Mouse (Mus musculus) hindbrain, embryonic 15.5 days (tissue): ENCODE data around the gene Sf3a3. TPM values are rescaled to one million over a fixed set of nuclear protein-coding genes. Genes with fewer than 3 reads are reported as not detected.

Source experiments
- ATAC-seq: fragments of 200-750 bp; cut with Nextera tagmentation; 2 replicates; pipeline ENCODE4 v1.8.0; 2017; ENCODE audit warnings: low read depth, moderate number of reproducible peaks, moderate TSS enrichment; ENCODE audit not compliant: low FRiP score
- H3K27ac ChIP-seq: fragments of 300-500 bp; sonication (generic); replicated peaks from 2 replicates; pipeline ENCODE4 v1.5.1; 2015; ENCODE audit warnings: mild to moderate bottlenecking, inconsistent platforms
- H3K27me3 ChIP-seq: fragments of 300-500 bp; sonication (generic); 2 replicates; pipeline ENCODE4 v1.6.1; 2015; ENCODE audit warnings: control low read depth, inconsistent platforms
- H3K36me3 ChIP-seq: fragments of 300-500 bp; sonication (generic); 2 replicates; pipeline ENCODE4 v1.6.1; 2015; ENCODE audit warnings: control low read depth, inconsistent platforms
- H3K4me1 ChIP-seq: fragments of 300-500 bp; sonication (generic); replicated peaks from 2 replicates; pipeline ENCODE4 v1.6.1; 2015; ENCODE audit warnings: control low read depth, inconsistent platforms
- H3K4me2 ChIP-seq: fragments of 300-500 bp; sonication (generic); 2 replicates; pipeline ENCODE4 v1.6.1; 2015; ENCODE audit warnings: moderate library complexity, mild to moderate bottlenecking, inconsistent platforms
- H3K4me3 ChIP-seq: fragments of 300-500 bp; sonication (generic); 2 replicates; pipeline ENCODE4 v1.5.1; 2015; ENCODE audit warnings: mild to moderate bottlenecking, inconsistent platforms
- H3K9ac ChIP-seq: fragments of 300-500 bp; sonication (generic); 2 replicates; pipeline ENCODE4 v1.6.1; 2015; ENCODE audit warnings: inconsistent platforms
- H3K9me3 ChIP-seq: fragments of 300-500 bp; sonication (generic); 2 replicates; pipeline ENCODE4 v1.6.1; 2016; ENCODE audit warnings: control low read depth, inconsistent platforms
- WGBS: fragments of 180-500 bp; shearing (Covaris S2); methylation state at CpG from one replicate; pipeline ENCODE4 v1.1.7; 2015; 5-methylcytosine and 5-hydroxymethylcytosine counted together
- polyA plus RNA-seq: library from polyadenylated mRNA; unstranded; fragments of >200 nt; fragmentation: Nextera tagmentation; extraction: Ambion mirVana; gene quantifications from 2 replicates; pipeline ENCODE4 v1.2.1, GENCODE M21; 2015

Sf3a3 gene
- polyA plus RNA-seq, 1 experiment from 2014 or later, result 96.2 TPM

DNA sequence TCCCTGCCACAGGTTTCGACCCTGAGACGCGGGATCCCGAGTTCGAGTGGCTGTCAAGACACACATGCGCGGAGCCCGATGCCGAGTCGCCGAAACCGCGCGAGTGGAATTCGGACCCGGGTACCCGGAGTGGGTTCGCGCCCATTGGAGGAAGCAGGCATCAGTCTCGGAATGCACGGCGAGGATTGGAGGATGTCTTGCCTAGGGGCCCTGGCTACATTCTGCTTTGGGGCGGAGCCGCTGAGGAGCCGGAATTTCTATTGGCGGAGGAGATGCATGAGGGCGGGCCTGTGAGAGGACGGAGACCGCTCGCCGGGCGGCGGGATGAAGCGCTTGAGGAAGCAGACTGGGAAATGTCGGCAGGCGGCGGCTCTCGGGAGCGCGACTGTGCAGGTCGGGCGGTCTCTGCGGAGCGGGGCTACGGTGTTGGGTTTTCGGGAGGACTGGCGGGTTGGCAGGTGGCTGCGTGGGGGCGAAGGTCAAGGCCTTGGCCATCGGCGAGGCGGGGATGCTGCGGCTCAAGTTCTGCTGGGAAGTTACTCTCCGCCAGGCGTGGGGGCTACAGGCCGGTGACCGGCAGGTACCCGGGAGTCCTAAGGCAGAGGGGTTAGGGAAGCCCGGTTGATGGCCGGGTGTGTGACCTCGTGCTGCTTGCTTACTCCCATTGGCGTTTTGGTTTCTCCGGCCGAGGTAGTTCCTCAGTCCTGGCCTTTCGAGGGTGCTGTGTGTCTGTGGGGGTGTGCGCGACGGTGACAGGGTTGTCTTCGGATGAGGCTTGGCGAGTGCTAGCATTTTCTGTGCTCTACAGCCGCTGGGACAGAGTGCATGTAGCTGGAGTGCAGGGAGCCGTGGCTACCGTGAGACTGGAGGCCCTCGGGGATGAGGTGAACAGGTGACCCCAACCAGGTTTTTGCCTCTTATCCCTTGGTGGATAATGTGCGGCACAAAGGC, 37.0 kb downstream of the Sf3a3 start:
- ATAC-seq, result peak; percentile 100
- Histone ChIP-seq H3K27ac (no peak overlapping the region), H3K4me3 (peak overlapping the region; percentile 75), H3K4me1 (peaks cover 16% of the 10 kb centered on the region), H3K9me3 (no peaks in the 10 kb centered on the region), H3K36me3 (peaks cover 12% of the 10 kb centered on the region; the same call in 1 of the 2 replicates), H3K4me2 (peak overlapping the region; percentile 88), H3K27me3 (no peaks in the 10 kb centered on the region; the same call in 1 of the 2 replicates), H3K9ac (peak overlapping the region; percentile 62)
- WGBS, result under 1% methylated on average over 75 of the region's 75 CpGs

DNA sequence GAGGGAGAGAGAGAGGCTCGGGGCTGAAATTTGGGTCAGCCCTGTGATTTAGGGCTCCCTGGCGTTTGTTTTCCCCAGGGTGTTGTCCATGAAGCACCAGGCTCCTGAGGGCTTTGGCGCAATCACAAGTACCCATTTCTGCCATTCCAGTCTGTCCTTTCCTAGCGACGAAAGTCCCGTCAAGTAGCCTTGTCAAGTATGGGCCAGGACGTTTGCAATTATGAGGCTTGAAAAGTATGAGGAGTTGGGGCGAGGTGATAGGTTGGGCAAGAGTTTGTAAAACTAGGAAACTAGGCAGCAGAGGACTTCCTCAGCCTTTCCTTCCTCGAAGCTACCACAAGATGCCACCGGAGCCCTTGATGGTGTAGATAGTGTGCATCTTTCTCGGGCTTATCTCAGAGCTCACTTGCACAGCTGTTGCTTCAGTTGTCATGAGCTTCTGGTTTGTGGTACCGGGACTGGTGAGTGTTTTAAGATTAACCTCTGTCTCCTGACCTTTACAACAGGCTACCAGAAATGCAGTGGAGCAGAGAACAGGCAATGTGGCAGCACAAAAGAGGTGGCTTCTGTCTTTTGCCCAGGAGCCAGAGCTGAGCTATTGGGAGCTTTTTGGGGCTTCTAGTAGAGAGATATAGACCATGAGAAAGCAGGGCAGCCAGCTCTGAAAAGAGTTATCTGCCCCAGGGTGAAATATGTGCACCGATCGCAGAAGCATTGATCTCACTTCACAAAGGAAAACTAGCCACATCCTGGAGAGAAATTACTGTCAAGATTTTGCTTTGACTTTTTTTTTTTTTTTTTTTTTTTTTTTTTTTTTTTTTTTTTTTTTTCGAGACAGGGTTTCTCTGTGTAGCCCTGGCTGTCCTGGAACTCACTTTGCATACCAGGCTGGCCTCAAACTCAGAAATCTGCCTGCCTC, 38.0 kb downstream of the Sf3a3 start:
- Histone ChIP-seq H3K4me3 (peak overlapping the region; percentile 75), H3K9me3 (no peaks in the 10 kb centered on the region), H3K27ac (no peak overlapping the region), H3K27me3 (no peaks in the 10 kb centered on the region; the same call in 1 of the 2 replicates), H3K36me3 (peaks cover 11% of the 10 kb centered on the region; the same call in 1 of the 2 replicates), H3K4me1 (peaks cover 16% of the 10 kb centered on the region), H3K9ac (peak overlapping the region; percentile 62), H3K4me2 (peak overlapping the region; percentile 88)
- no peak for ATAC-seq
- WGBS, result 25% methylated on average over 15 of the region's 15 CpGs

DNA sequence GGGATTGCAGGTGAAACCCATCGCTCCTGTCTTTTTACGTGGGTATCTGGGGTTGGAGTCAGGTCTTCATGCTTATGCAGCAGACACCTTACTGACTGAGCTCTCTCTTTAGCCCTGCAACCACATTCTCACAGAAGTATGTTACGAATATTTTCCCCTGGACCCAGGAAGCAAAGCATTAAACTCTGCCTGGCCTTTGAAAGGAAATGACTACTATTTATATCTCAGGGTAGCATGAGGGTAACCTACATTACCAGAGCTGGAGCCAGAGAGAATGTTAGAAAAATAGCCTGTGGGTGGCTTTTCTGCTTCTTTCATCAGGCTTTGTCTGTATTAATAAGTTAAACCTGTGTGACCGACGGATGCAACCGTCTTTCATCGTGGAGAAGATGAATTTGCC, 41.0 kb downstream of the Sf3a3 start:
- Histone ChIP-seq H3K4me1 (peaks cover 16% of the 10 kb centered on the region), H3K36me3 (no peaks in the 10 kb centered on the region), H3K9ac (no peak overlapping the region), H3K4me2 (no peak overlapping the region), H3K4me3 (no peak overlapping the region), H3K27me3 (no peaks in the 10 kb centered on the region), H3K9me3 (no peaks in the 10 kb centered on the region), H3K27ac (no peak overlapping the region)
- 77% methylated on average over 7 of the region's 7 CpGs for WGBS
- ATAC-seq, result no peak

DNA sequence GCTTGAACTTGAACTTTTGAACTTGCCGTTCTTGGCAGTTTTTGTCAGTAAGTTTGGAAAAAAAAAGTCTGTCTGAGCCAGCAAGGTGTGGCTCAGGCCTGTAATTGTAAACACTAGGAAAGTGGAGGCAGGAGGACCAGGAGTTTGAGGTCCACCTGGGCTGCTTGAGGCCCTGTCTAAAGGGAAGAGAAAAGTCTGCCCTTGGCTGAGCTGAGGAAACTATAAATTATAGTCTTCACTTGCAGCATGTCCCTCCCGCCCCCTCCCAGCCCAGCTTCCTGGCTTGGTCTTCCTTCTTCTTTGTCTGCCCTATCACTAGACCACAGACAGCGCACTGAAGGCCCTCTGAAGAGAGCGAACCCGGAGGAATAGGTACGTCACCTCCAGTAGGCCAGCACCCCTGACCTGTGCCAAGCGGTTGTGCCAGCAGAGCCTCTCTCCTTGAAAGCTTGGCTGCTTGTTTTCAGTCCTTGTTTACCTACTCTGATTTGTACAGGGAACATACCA, 44.8 kb downstream of the Sf3a3 start:
- no peak overlapping the region for H3K27ac ChIP-seq
- no peaks in the 10 kb centered on the region for H3K4me1 ChIP-seq
- no peak overlapping the region for H3K4me3 ChIP-seq
- H3K27me3 ChIP-seq, result no peaks in the 10 kb centered on the region
- H3K4me2 ChIP-seq, result no peak overlapping the region
- 91% methylated on average over 7 of the region's 7 CpGs for WGBS
- no peak overlapping the region for H3K9ac ChIP-seq
- no peaks in the 10 kb centered on the region for H3K36me3 ChIP-seq
- ATAC-seq, result no peak
- no peaks in the 10 kb centered on the region for H3K9me3 ChIP-seq

DNA sequence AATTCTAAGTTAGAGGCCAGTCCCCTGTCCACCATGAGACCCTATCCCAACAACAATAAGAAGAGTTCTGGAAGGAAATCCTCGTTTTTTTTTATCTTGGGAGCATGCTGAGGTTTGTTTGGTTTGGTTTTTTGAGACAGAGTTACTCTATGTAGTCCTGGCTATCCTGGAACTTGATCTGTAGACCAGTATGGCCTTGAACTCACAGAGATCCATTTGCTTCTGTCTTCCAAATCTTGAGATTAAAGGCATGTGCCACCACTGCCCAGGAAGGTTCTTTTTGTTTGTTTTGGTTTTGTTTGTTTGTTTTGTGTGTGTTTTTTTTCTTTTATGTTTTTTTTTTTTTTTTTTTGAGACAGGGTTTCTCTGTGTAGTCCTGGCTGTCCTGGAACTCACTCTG, 46.6 kb downstream of the Sf3a3 start:
- H3K27ac ChIP-seq, result no peak overlapping the region
- H3K27me3 ChIP-seq, result no peaks in the 10 kb centered on the region
- H3K9ac ChIP-seq, result no peak overlapping the region
- no peak for ATAC-seq
- no peak overlapping the region for H3K4me2 ChIP-seq
- no peaks in the 10 kb centered on the region for H3K36me3 ChIP-seq
- WGBS, result 60% methylated on average over 1 of the region's 1 CpGs
- no peaks in the 10 kb centered on the region for H3K4me1 ChIP-seq
- H3K9me3 ChIP-seq, result no peaks in the 10 kb centered on the region
- no peak overlapping the region for H3K4me3 ChIP-seq

DNA sequence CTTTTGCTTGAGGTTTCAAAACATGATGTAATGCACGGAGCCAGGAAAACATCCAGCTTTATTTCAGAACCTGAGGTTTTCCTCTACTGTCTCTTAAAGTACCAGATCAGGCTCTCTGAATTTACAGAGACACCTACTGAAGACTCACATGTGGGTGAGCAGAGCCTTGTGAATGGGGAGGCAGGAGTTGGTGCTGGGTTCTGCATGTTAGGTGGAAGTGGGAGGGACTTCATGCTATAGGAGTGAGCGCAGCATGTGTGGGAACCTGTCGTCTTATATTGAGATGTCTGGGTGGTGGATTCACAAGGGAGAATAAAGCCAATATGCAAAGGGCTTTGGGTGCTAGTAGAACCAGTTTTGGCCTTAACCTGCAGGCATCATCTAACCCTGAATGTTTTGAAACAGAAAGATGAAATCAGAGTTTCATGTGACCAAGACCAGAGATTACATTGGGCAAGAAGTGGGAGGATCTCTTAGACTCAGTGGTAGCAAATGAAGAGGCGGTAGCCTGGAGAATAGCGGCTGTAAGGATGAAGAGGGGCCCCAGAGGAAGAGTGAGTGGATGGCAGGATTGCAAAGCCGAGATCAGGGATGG, 48.4 kb downstream of the Sf3a3 start:
- H3K9ac ChIP-seq, result no peak overlapping the region
- no peak for ATAC-seq
- no peak overlapping the region for H3K27ac ChIP-seq
- H3K4me1 ChIP-seq, result no peaks in the 10 kb centered on the region
- no peak overlapping the region for H3K4me2 ChIP-seq
- no peak overlapping the region for H3K4me3 ChIP-seq
- WGBS, result 90% methylated on average over 6 of the region's 6 CpGs
- H3K27me3 ChIP-seq, result no peaks in the 10 kb centered on the region
- H3K36me3 ChIP-seq, result no peaks in the 10 kb centered on the region
- H3K9me3 ChIP-seq, result no peaks in the 10 kb centered on the region

DNA sequence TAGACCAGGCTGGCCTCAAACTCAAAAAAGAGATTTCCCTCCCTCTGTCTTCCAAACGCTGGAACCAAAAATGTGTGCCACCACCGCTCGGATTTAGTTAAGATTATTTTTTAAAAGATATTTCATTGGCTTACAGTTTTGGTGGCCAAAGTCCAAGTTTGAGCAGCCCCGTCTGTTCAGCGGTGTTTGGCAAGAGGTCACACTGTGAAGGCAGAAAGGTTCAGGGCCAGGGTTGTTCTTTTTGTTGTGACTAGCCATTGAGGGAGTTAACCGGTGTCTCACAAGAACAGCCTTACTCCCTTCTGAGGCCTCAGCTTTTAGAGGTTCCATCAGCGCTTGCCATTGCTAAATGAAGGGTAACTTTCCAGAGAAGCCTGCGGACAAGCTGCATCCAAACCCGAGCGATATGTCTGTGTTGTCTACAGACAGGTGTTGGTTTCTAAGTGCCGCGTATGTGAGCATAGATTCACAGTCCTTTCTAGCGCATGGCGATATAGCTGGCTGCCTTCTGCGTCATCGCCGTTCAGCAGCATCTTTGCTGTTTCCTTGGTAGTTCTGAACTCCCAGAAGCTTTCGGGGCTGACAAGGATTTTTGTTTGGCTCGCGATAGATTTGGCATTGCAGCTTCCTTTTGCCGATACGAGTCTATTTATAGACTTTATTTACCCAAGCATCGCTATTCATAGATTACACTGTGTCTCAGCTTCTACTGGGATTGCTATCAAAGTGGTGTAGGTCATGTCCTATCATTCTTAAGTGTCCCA, 51.4 kb downstream of the Sf3a3 start:
- Histone ChIP-seq H3K9ac (no peak overlapping the region), H3K4me1 (no peaks in the 10 kb centered on the region), H3K27me3 (no peaks in the 10 kb centered on the region), H3K9me3 (no peaks in the 10 kb centered on the region), H3K4me2 (no peak overlapping the region), H3K4me3 (no peak overlapping the region), H3K27ac (no peak overlapping the region), H3K36me3 (no peaks in the 10 kb centered on the region)
- ATAC-seq, result no peak
- WGBS, result 90% methylated on average over 23 of the region's 23 CpGs

DNA sequence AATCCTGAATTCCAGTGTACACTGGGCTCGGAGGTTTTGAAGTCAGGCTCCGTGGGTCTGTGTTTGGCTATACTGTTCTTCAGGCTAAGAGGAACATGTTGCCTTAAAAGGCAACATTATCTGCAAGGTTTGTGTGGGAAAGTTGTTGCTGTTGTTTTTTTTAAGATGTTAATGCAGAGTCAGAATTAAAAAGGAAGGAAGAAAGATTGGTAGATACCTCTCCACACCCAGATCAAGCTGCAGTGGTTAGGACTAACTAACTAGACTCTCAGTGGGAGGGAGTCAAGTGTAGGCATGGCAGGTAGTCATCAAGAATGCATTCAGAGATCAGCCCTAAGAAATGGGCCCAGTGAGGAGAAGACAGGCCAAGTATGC, 52.0 kb downstream of the Sf3a3 start:
- no peak for ATAC-seq
- Histone ChIP-seq H3K9ac (no peak overlapping the region), H3K27ac (no peak overlapping the region), H3K36me3 (no peaks in the 10 kb centered on the region), H3K9me3 (no peaks in the 10 kb centered on the region), H3K27me3 (no peaks in the 10 kb centered on the region), H3K4me2 (no peak overlapping the region), H3K4me3 (no peak overlapping the region), H3K4me1 (no peaks in the 10 kb centered on the region)
- 86% methylated on average over 2 of the region's 2 CpGs for WGBS

DNA sequence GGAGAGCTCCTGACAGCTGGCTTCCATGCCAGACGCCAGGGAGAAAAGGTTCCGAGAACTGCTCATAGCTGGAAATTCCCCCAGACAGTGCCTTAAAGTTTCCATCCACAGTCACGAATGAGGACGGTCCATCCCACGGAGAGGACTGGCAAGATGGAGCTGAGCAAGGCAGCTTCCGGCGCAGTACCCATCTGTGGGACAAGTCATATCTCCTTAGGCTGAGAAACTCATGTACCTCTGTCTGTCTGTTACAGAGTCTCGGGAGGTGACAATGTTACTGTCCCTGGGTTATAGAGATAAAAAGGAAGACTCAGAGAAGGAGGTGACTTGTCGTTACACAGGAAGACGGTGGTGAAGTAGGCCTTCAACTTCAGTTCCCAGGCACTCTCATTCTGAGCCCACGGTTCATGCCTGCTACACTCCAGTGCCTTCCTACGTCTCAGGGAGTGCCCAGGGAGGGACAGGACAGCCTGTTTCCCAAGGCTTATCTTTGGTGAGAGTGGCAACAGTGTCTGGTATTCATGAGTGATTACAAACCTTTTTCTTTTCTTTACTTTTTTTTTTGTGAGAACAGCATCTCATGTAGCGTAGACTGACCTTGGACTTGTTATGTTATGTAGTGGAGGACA, 54.5 kb downstream of the Sf3a3 start:
- Histone ChIP-seq H3K9ac (no peak overlapping the region), H3K36me3 (no peaks in the 10 kb centered on the region), H3K4me3 (no peak overlapping the region), H3K4me2 (no peak overlapping the region), H3K9me3 (no peaks in the 10 kb centered on the region), H3K27me3 (no peaks in the 10 kb centered on the region), H3K4me1 (no peaks in the 10 kb centered on the region), H3K27ac (no peak overlapping the region)
- 89% methylated on average over 13 of the region's 13 CpGs for WGBS
- ATAC-seq, result no peak

DNA sequence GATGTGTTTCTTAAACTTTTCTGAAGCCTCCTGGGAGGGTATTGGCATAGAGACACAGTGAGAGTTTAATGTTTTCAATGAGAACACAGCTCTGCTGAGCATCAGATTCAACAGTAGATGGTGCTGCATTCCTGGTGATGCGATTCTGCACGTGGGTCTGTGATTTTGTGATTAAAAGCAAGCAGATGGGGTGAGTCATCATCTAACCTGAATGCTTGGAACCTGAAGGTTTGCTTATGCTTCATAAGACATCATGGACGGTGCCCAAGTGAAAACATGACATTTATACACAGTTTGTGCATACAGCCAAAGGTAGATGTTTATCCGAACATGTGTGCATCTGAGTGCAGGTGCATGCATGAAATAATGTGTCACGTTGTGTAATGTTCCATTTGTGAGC, 56.0 kb downstream of the Sf3a3 start:
- no peak for ATAC-seq
- Histone ChIP-seq H3K9ac (no peak overlapping the region), H3K4me1 (no peaks in the 10 kb centered on the region), H3K9me3 (no peaks in the 10 kb centered on the region), H3K27ac (no peak overlapping the region), H3K4me3 (no peak overlapping the region), H3K4me2 (no peak overlapping the region), H3K36me3 (no peaks in the 10 kb centered on the region), H3K27me3 (no peaks in the 10 kb centered on the region)
- WGBS, result 80% methylated on average over 5 of the region's 5 CpGs

DNA sequence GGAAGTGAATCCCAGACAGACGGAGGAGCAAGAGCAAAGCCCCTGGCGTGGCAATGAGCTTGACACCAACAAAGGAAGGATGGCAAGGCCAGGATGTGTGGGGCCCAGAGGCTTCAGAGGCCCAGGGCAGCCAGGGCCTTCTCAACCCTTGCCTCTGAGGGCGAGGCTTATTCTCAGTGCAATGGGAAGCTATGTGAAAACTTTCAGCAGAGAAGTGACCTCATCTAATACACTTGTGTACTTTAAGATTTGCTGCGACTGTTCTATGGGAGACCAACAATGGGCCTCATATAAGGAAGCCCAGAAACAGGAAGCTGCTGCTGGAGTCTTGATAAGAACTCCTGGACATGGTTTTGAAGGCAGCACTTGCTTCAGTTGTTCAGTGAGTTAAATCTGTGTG, 57.5 kb downstream of the Sf3a3 start:
- H3K27me3 ChIP-seq, result no peaks in the 10 kb centered on the region
- H3K36me3 ChIP-seq, result no peaks in the 10 kb centered on the region; the same call in 1 of the 2 replicates
- H3K9ac ChIP-seq, result no peak overlapping the region
- H3K4me1 ChIP-seq, result no peaks in the 10 kb centered on the region
- no peak for ATAC-seq
- WGBS, result 78% methylated on average over 4 of the region's 4 CpGs
- H3K4me3 ChIP-seq, result no peak overlapping the region
- H3K4me2 ChIP-seq, result no peak overlapping the region
- no peak overlapping the region for H3K27ac ChIP-seq
- no peaks in the 10 kb centered on the region for H3K9me3 ChIP-seq
